Mouse (Mus musculus): ENCODE results near the gene Ier5.

- TF ChIP-seq UBTF (IDR thresholded peaks at IDR 0.05; ENCODE audit: borderline replicate concordance, insufficient read depth, low read depth, low read length): no peak
- no peak for TF ChIP-seq POLR2A (IDR thresholded peaks at IDR 0.05; ENCODE audit: control insufficient read depth in 1 of 2, insufficient read depth in 1 of 2, low read depth in 1 of 2, low read length in 2 of 2, poor library complexity in 1 of 2)
- TF ChIP-seq CHD2 (IDR thresholded peaks at IDR 0.05; ENCODE audit: low read length): no peak
- TF ChIP-seq TAL1 (IDR thresholded peaks at IDR 0.05; ENCODE audit: low read length): no peak
- no peak for TF ChIP-seq MYC (IDR thresholded peaks at IDR 0.05; ENCODE audit: low read depth, low read length)
- no peak for TF ChIP-seq CTCF (IDR thresholded peaks at IDR 0.05 in 2 of 3, conservative IDR thresholded peaks at IDR 0.05 in 1 of 3; ENCODE audit: control insufficient read depth in 1 of 3, insufficient read depth in 1 of 3, low read depth in 2 of 3, low read length in 3 of 3, poor library complexity in 1 of 3, severe bottlenecking in 1 of 3)
- TF ChIP-seq GABPA (IDR thresholded peaks at IDR 0.05; ENCODE audit: low read depth, low read length): no peak
- TF ChIP-seq JUND (IDR thresholded peaks at IDR 0.05; ENCODE audit: low read depth, low read length): no peak
- TF ChIP-seq EP300 (IDR thresholded peaks at IDR 0.05; ENCODE audit: low read depth in 1 of 2, low read length in 2 of 2): no peak
- TF ChIP-seq ZKSCAN1 (IDR thresholded peaks at IDR 0.05; ENCODE audit: low read depth, low read length): no peak
Observed at GRCm38 (mm10) chr1:155050174-155050573, 49.3 kb downstream of the Ier5 start.

All from MEL (cell line).